Mouse (Mus musculus): ENCODE data around the gene Gabpb1.

- TF ChIP-seq CTCF (IDR thresholded peaks at IDR 0.05; ENCODE audit: borderline replicate concordance, control insufficient read depth, extremely low read depth, insufficient read depth, low read length, poor library complexity) (no peak), POLR2A (IDR thresholded peaks at IDR 0.05; ENCODE audit: control insufficient read depth, extremely low read depth, insufficient read depth, low read length, poor library complexity) (no peak)
Measured at GRCm38 (mm10) chr2:126633165-126633564, 43.0 kb downstream of the Gabpb1 start.

Data from thymus, adult 2 months (tissue).